Mouse (Mus musculus) bone marrow, adult 2 months (tissue): ENCODE measurements around the gene Trappc12.

ENCODE experiments used
- CTCF ChIP-seq: fragments of 200-500 bp; IDR thresholded peaks from 2 replicates; pipeline ENCODE4 v1.5.1; 2011; ENCODE audit warnings: low read length, control low read depth; ENCODE audit not compliant: control insufficient read depth, insufficient read depth
- POLR2A ChIP-seq: fragments of 200-500 bp; IDR thresholded peaks from 2 replicates; pipeline ENCODE4 v1.6.1; 2011; ENCODE audit warnings: low read depth, mild to moderate bottlenecking, control low read depth, low read length, borderline replicate concordance; ENCODE audit not compliant: control insufficient read depth

DNA sequence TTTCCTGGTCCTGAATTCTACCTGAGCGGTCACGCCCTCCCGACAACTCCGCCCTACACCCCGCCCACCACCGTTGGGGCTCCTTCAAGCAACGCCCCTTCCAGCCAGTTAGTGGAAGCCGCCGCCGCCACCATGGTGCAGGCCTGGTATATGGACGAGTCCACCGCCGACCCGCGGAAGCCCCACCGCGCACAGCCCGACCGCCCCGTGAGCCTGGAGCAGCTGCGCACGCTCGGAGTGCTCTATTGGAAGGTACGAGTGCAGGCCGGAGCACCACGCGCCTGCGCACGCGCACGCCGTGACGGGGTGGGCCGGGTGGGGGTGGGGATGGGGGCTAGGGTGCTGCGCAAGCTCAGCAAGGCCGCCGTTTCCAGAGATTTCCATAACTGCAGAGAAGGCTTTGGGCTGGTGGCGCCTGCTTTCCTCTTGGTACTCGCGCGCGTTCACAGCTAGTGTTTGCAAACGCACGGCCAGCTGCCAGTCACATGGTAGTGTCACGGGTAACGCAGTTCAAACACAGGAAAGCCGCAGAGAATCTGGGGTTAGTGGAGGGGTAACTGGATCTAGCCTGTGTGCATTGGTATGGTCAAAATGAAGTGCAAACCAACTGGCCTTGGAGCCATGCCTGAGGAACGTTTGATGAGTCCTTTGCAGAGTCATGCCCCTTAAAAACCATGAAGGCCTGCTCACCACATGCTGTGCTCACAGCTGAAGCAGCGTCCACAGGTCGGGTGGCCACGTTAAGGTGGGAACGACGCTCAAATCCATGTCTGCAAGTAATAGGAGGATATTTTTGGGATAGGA lies 74.9 kb downstream of the Trappc12 start, which contains the start of gene Adi1:
- TF ChIP-seq POLR2A (no peak; the same call in 1 of the 2 replicates), CTCF (no peak)
